ENCODE assay signal across 19 mouse cellular contexts in the genomic region with DNA sequence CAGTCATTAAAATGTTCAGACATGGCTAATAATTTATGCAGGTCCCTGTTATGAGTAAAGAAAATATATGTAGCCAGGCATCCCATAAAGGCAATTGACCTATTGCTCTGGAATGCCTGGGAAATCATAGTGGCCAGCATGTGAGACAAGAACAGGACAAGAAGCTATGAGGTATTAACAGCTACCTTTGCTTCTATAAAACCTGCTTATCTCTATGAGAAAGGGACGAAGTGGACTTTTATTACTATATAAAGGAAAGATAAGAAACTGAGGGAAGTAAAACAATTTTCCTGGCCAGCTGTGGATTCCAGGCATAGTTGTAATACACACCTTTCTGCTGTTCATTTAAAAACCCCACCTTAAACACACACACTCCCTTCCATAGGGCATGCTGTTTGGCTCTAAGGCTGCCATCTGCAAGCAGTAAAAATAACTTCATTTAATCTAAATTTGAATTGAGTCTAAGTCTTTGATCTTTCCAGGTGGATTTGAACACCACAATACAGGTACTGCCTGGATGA.
"Had no signal": no experiment of that assay in that cellular context is flagged by ENCODE, and none has a peak within 500 bp of the region (broad histone marks: within the 10 kb centered on the region; RNA-seq: fewer than 3 reads in every experiment).

No protein-coding gene starts in this region.

- H3K27me3 ChIP-seq: liver, embryonic 13.5 days; midbrain, embryonic 12.5 days; midbrain, embryonic 15.5 days; neural tube, embryonic 12.5 days; neural tube, embryonic 15.5 days had no signal

- DNase-seq: kidney, adult 2 months; kidney, postnatal 25 days; layer of hippocampus, postnatal 36 days; liver, embryonic 13.5 days; lung, adult 2 months; lung, postnatal 14 days; right cerebral cortex, adult 18-20 months; right cerebral cortex, postnatal 14 days; right cerebral cortex, postnatal 4 days; spleen, adult 18-20 months; thymus, adult 18-20 months; thymus, postnatal 14 days had no signal

- H3K9ac ChIP-seq: liver, embryonic 13.5 days; midbrain, embryonic 12.5 days; midbrain, embryonic 15.5 days; neural tube, embryonic 12.5 days; neural tube, embryonic 15.5 days had no signal

- H3K9me3 ChIP-seq: liver, embryonic 13.5 days; midbrain, embryonic 12.5 days; midbrain, embryonic 15.5 days; neural tube, embryonic 12.5 days; neural tube, embryonic 15.5 days had no signal

- H3K4me2 ChIP-seq: liver, embryonic 13.5 days; midbrain, embryonic 12.5 days; midbrain, embryonic 15.5 days; neural tube, embryonic 12.5 days; neural tube, embryonic 15.5 days had no signal

- H3K36me3 ChIP-seq: liver, embryonic 13.5 days had no signal

- H3K4me3 ChIP-seq: left cerebral cortex, adult 2 months; liver, embryonic 13.5 days; midbrain, embryonic 12.5 days; midbrain, embryonic 15.5 days; neural tube, embryonic 12.5 days; neural tube, embryonic 15.5 days had no signal

- H3K27ac ChIP-seq: kidney, postnatal 0 days; left cerebral cortex, adult 2 months; liver, embryonic 13.5 days; macrophage; midbrain, embryonic 12.5 days; midbrain, embryonic 15.5 days; neural tube, embryonic 12.5 days; neural tube, embryonic 15.5 days had no signal

- H3K4me1 ChIP-seq: liver, embryonic 13.5 days; midbrain, embryonic 12.5 days; midbrain, embryonic 15.5 days; neural tube, embryonic 12.5 days; neural tube, embryonic 15.5 days had no signal

- ATAC-seq: midbrain, embryonic 15.5 days had no signal
